Mouse (Mus musculus): ENCODE data around the gene Spsb1.

Spsb1 gene

GRCm38 (mm10) chr4:149954893-149955439 is at the start of gene Spsb1:
Gene Spsb1, minus strand, starts transcription at chr4:149955043.
- peak; percentile 98 for DNase-seq (ENCODE audit: low read depth)

DNA sequence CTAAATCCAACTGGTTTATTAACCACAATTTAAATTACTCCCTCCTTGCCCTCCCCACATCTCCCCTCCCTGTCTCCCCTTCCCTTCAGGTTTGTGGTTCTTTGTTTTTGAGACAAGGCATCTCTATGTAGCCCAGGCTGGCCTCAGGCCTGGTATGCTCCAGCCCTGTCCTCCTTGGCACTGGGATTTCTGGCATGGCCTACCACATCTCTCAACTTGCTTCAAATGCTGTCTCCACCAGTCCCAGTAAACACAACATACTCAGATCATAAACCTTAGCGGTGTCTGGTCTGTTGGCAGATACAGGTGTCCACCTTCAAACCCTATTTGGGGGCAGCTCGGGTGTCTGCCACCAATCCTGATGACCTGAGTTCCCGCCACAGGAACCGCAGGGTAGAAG is 48.8 kb upstream of the Spsb1 start:
- no peak for DNase-seq (ENCODE audit: low read depth)

DNA sequence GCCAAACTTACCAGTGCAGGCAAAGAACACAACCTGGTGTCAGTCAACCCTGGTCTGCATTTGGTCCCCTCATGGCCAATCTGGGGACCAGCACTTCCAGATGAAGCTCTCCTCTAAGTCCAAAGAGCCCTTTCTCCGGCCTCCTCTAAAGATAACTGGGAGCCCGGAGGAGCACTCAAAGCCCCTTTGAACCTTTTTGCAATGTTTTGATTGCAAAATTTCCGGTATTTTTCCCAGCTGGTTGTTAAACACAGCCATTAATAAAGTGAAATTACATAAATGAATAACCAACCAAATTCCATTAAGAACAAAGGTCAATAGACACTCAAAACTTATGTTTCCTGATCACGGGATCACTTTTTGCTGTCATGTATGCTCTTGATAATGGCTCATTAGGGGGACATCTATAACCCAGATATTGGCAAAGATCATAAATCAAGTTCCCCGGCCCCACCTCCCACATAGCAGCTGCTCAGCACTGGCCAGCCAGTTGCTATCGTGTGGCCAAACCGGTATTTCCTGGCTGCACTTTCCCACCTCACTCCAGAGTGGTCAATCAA is 48.3 kb upstream of the Spsb1 start:
- no peak for DNase-seq (ENCODE audit: low read depth)

GRCm38 (mm10) chr4:150002021-150002528 is 47.2 kb upstream of the Spsb1 start:
- no peak for DNase-seq (ENCODE audit: low read depth)

- DNase-seq (ENCODE audit: low read depth): peak; percentile 61
Observed at GRCm38 (mm10) chr4:150001221-150001860, 46.5 kb upstream of the Spsb1 start.

- no peak for DNase-seq (ENCODE audit: low read depth)
Observed at GRCm38 (mm10) chr4:149999931-150000555, 45.2 kb upstream of the Spsb1 start.

GRCm38 (mm10) chr4:149999510-149999900 is 44.7 kb upstream of the Spsb1 start:
- no peak for DNase-seq (ENCODE audit: low read depth)

DNA sequence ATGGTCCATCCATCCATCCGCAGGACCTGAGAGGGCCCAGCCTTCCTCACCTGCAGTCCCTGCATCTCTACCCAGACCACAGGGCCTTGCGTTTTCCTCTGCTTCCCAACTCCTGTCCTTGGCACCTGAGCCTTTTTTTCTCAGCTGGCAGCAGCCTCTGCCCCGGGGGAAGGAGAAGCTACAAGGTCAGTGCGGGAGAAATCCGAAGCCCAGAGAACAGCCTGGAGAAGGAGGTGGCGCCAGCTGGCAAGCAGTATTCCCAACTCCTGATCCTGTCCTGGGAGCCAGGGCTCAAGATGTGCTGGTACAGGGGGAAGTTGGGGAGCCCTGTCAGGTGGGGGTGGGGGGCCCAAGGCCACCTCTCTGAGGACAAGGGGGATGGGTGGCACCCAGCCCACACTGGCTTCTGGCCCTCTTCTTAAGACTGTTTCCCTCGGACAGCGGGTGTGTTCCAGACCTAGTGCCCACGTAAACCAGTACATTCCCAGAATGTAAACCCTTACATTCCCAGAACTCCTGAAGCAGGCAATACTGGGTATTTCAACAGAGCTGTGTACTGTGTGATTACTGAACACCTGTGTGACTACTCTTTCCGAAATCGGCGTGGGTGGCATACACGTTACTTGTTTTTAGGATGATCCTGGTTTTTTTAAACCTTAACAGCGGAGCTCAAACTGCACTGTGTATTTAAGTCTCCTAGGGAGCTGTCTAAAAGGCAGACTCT is 44.1 kb upstream of the Spsb1 start:
- no peak for DNase-seq (ENCODE audit: low read depth)

GRCm38 (mm10) chr4:149997999-149998398 is 43.2 kb upstream of the Spsb1 start:
- DNase-seq (ENCODE audit: low read depth): no peak

DNA sequence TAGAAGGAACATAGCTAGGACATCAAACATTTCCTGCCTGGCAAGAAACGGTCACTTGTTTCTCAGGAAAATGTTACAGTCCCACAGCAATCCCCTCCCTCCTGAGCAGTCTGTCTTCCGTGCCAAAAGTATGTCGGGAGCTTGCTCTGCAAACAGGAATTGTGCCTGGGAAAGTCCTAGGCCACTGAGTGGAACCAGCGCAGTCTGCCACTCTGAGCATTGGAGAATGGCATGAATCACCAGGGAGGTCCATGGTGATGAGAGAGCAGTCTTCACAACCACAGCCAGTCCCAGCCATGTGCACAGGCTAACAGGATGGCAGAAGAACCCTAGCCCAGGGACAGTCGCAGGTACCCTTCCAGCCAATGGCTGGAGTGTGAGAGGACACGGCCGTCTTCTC is 41.6 kb upstream of the Spsb1 start:
- no peak for DNase-seq (ENCODE audit: low read depth)

- DNase-seq (ENCODE audit: low read depth): no peak
Observed at GRCm38 (mm10) chr4:149995911-149996310, 41.1 kb upstream of the Spsb1 start.

DNA sequence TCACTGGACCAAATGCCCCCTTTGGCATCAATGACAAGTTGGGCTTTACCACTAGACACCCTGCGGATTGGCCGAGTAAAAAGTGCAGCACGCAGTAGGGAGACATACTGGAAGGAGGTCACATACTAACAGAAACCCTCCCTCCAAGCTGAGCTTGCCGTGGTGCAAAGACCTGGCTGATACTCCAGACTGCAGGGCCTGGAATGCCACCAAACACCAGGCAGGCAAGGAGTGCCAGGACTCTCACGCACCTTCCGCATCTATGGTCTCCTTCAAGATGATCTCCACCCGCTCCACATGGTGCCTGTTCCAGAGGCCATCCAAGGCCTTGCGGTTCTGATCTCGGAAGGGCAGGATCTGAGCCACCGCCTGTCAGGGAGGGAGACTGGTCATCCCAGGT is 39.4 kb upstream of the Spsb1 start:
- DNase-seq (ENCODE audit: low read depth): no peak

- DNase-seq (ENCODE audit: low read depth): no peak
Observed at GRCm38 (mm10) chr4:149992670-149993032, 37.8 kb upstream of the Spsb1 start.

DNA sequence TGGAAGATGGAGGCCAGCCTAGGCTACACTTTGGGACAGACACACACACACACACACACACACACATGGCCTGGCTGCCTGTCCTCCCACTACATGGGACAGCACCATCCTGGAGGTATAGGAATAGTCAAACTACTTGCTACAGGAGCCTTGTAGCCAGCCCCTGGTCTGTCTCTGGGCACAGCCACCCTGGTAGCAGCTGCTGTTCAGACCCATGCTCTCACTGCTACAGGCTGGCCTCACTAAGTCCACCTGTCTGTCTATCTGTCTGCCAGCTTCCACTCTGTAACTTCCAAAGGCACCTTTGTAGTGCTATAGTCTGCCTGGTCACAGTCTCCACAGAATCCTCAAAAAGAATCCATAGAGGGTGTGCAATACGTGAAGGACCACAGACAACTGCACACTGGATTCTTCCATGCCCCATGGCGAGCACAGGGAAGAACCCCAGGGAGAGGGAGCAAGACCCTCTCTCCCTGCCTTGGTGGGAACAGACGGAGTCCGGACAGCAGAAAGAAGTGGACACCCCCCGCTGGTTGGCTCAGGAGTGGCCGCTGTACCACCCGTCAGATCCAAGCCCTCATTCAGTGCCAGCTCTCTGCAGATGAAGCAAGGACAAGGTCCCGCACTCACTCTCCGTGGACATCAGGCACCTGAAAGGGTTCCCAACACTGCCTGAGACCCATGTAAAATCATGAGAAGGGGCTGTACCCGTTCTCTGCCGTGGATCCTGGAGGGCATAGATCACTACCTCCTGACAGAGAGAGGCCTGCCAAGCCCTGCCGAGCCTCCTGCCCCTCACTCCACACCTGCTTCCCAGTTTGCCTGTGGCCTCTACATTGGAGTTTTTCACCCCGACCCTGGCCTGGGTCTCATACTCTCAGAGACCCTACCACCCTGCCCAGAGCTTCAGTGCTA is 37.2 kb upstream of the Spsb1 start:
- DNase-seq (ENCODE audit: low read depth): no peak

- DNase-seq (ENCODE audit: low read depth): peak; percentile 44
Observed at GRCm38 (mm10) chr4:149990954-149991633, 36.3 kb upstream of the Spsb1 start.

GRCm38 (mm10) chr4:149990212-149990953 is 35.5 kb upstream of the Spsb1 start:
- DNase-seq (ENCODE audit: low read depth): no peak

DNA sequence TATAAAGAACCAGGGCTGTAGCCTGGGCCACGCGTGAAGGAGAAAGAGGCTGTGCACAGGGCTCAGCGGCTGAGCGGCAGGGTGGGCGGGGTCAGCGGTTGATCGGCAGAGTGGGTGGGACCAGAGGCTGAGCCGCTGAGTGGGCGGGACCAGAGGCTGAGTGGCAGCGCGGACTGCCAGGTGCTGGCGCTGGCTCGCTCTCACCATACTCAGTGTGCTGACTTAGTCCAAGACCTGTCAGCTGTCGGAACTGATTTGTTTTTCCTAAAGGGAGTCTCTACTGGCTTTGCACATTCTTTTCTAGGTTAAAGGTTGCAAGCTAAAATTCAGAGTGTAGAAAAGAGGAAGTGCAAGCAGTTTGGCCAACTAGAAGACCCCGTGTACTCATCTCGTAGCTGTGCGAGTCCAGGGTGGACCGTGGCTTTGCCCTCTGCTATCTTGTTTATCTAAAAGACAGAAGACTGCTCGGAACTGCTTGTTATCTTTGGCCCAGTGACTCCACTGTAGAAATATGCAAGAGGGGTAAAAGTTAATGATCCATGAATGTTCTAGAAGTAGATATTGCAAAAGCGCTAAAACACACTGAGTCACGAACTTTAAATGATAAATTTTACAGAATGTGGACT is 34.2 kb upstream of the Spsb1 start:
- peak; percentile 91 for DNase-seq (ENCODE audit: low read depth)

GRCm38 (mm10) chr4:149988301-149988700 is 33.5 kb upstream of the Spsb1 start:
- no peak for DNase-seq (ENCODE audit: low read depth)

- no peak for DNase-seq (ENCODE audit: low read depth)
Observed at GRCm38 (mm10) chr4:149986671-149987417, 32.0 kb upstream of the Spsb1 start.

Measured in induced T-regulatory cell, adult 2 months (primary cell).